Mouse (Mus musculus) MEL (cell line): ENCODE results near the gene Nsd2. TPM values are rescaled to one million over a fixed set of nuclear protein-coding genes. Genes with fewer than 3 reads are reported as not detected.

Experiments used
- DNase-seq: peaks from one replicate; pipeline ENCODE4 v3.0.0; 2011; ENCODE audit warnings: low read depth, low spot score
- H3K27ac ChIP-seq: 2 replicates; pipeline ENCODE4 v1.5.1; 2012; ENCODE audit warnings: low read depth, mild to moderate bottlenecking, control low read depth, low read length, moderate library complexity; ENCODE audit not compliant: control insufficient read depth
- H3K27me3 ChIP-seq, 2 experiments: fragments of 150-350 bp in 1 of 2; sonication (generic) in 1 of 2; 2 replicates each; pipeline ENCODE4 v1.6.1; 2012; ENCODE audit warnings: low read length in 2 of 2, mild to moderate bottlenecking in 2 of 2, improper control_type of control experiment in 1 of 2, moderate library complexity in 1 of 2; ENCODE audit not compliant: insufficient read depth in 2 of 2, control insufficient read depth in 1 of 2
- H3K36me3 ChIP-seq, 2 experiments: 2 replicates each; pipeline ENCODE4 v1.6.1; 2012 to 2014; ENCODE audit warnings: low read length in 2 of 2, improper control_type of control experiment in 1 of 2, inconsistent platforms in 1 of 2, mild to moderate bottlenecking in 1 of 2; ENCODE audit not compliant: insufficient read depth in 2 of 2, control insufficient read depth in 1 of 2
- H3K4me1 ChIP-seq, 2 experiments: fragments of 150-350 bp in 1 of 2; sonication (generic) in 1 of 2; 2 replicates each; pipeline ENCODE4 v1.6.1; 2012; ENCODE audit warnings: low read length in 2 of 2, improper control_type of control experiment in 1 of 2, mild to moderate bottlenecking in 1 of 2; ENCODE audit not compliant: insufficient read depth in 2 of 2, control insufficient read depth in 1 of 2
- H3K4me3 ChIP-seq, 2 experiments: fragments of 150-350 bp in 1 of 2; sonication (generic) in 1 of 2; 2 replicates each; pipeline ENCODE4 v1.5.1; 2012; ENCODE audit warnings: low read depth in 2 of 2, low read length in 2 of 2, mild to moderate bottlenecking in 2 of 2, moderate library complexity in 2 of 2, control low read depth in 1 of 2, improper control_type of control experiment in 1 of 2; ENCODE audit not compliant: control insufficient read depth in 1 of 2, insufficient read depth in 1 of 2
- H3K79me2 ChIP-seq: 2 replicates; pipeline ENCODE4 v1.6.1; 2012; ENCODE audit warnings: mild to moderate bottlenecking, low read length, moderate library complexity; ENCODE audit not compliant: control insufficient read depth, poor library complexity, insufficient read depth
- H3K9ac ChIP-seq: 2 replicates; pipeline ENCODE4 v1.6.1; 2012; ENCODE audit warnings: low read depth, mild to moderate bottlenecking, control low read depth, low read length, moderate library complexity; ENCODE audit not compliant: control insufficient read depth, poor library complexity, severe bottlenecking
- H3K9me3 ChIP-seq: fragments of 150-350 bp; sonication (generic); replicated peaks from 2 replicates; pipeline ENCODE4 v1.6.1; 2012; ENCODE audit warnings: mild to moderate bottlenecking, low read length, improper control_type of control experiment, moderate library complexity; ENCODE audit not compliant: insufficient read depth
- BHLHE40 ChIP-seq: IDR thresholded peaks from 2 replicates; pipeline ENCODE4 v1.6.1; 2012; ENCODE audit warnings: low read depth, mild to moderate bottlenecking, inconsistent platforms, low read length, improper control_type of control experiment, borderline replicate concordance
- CTCF ChIP-seq, 3 experiments: IDR thresholded peaks in 2 of 3; conservative IDR thresholded peaks in 1 of 3; 2 replicates each; pipeline ENCODE4 v1.5.1; 2011 to 2012; ENCODE audit warnings: low read length in 3 of 3, low read depth in 2 of 3, mild to moderate bottlenecking in 2 of 3, improper control_type of control experiment in 1 of 3, inconsistent platforms in 1 of 3, mixed read lengths in 1 of 3, moderate library complexity in 1 of 3; ENCODE audit not compliant: control insufficient read depth in 1 of 3, insufficient read depth in 1 of 3, poor library complexity in 1 of 3, severe bottlenecking in 1 of 3
- ELF1 ChIP-seq: IDR thresholded peaks from 2 replicates; pipeline ENCODE4 v1.6.1; 2014; ENCODE audit warnings: low read depth, mild to moderate bottlenecking, inconsistent platforms, low read length, improper control_type of control experiment, moderate library complexity
- JUND ChIP-seq: IDR thresholded peaks from 2 replicates; pipeline ENCODE4 v1.6.1; 2011; ENCODE audit warnings: low read depth, mild to moderate bottlenecking, improper control_type of control experiment, low read length
- MAZ ChIP-seq: IDR thresholded peaks from 2 replicates; pipeline ENCODE4 v1.6.1; 2012; ENCODE audit warnings: low read depth, mild to moderate bottlenecking, inconsistent platforms, low read length, improper control_type of control experiment
- MEF2A ChIP-seq: IDR thresholded peaks from 2 replicates; pipeline ENCODE4 v1.6.1; 2014; ENCODE audit warnings: low read depth, mild to moderate bottlenecking, inconsistent platforms, low read length, improper control_type of control experiment; ENCODE audit not compliant: poor library complexity, insufficient replicate concordance, severe bottlenecking; ENCODE audit errors: extremely low read depth
- MXI1 ChIP-seq: IDR thresholded peaks from 2 replicates; pipeline ENCODE4 v1.6.1; 2011; ENCODE audit warnings: mild to moderate bottlenecking, low read depth, low read length, improper control_type of control experiment
- MYB ChIP-seq: IDR thresholded peaks from 2 replicates; pipeline ENCODE4 v1.6.1; 2011; ENCODE audit warnings: mild to moderate bottlenecking, low read depth, low read length, improper control_type of control experiment
- NELFE ChIP-seq: IDR thresholded peaks from 2 replicates; pipeline ENCODE4 v1.6.1; 2011; ENCODE audit warnings: low read depth, low read length, improper control_type of control experiment
- NRF1 ChIP-seq: IDR thresholded peaks from 2 replicates; pipeline ENCODE4 v1.6.1; 2014; ENCODE audit warnings: low read depth, mild to moderate bottlenecking, inconsistent platforms, low read length, improper control_type of control experiment, moderate library complexity; ENCODE audit not compliant: poor library complexity, insufficient read depth, severe bottlenecking
- POLR2A ChIP-seq, 2 experiments: IDR thresholded peaks; 2 replicates each; pipeline ENCODE4 v1.6.1; 2011 to 2012; ENCODE audit warnings: low read length in 2 of 2, mild to moderate bottlenecking in 2 of 2, control low read depth in 1 of 2, improper control_type of control experiment in 1 of 2, low read depth in 1 of 2, moderate library complexity in 1 of 2; ENCODE audit not compliant: control insufficient read depth in 1 of 2, insufficient read depth in 1 of 2, poor library complexity in 1 of 2
- POLR2AphosphoS2 ChIP-seq: IDR thresholded peaks from 2 replicates; pipeline ENCODE4 v1.6.1; 2011; ENCODE audit warnings: low read length, improper control_type of control experiment
- POLR2AphosphoS5 ChIP-seq: IDR thresholded peaks from 2 replicates; pipeline ENCODE4 v1.6.1; 2012; ENCODE audit warnings: low read depth, borderline replicate concordance, mild to moderate bottlenecking, inconsistent platforms, low read length, moderate library complexity, mixed read lengths
- SMC3 ChIP-seq: IDR thresholded peaks from 2 replicates; pipeline ENCODE4 v1.6.1; 2011; ENCODE audit warnings: low read depth, low read length, improper control_type of control experiment
- TAL1 ChIP-seq: IDR thresholded peaks from 2 replicates; pipeline ENCODE4 v1.6.1; 2012; ENCODE audit warnings: mild to moderate bottlenecking, inconsistent platforms, low read length, moderate library complexity, mixed read lengths
- TBP ChIP-seq: IDR thresholded peaks from 2 replicates; pipeline ENCODE4 v1.8.0; 2011; ENCODE audit warnings: low read depth, low read length, improper control_type of control experiment
- ZMIZ1 ChIP-seq: IDR thresholded peaks from 2 replicates; pipeline ENCODE4 v1.6.1; 2012; ENCODE audit warnings: low read depth, mild to moderate bottlenecking, inconsistent platforms, low read length, improper control_type of control experiment, moderate library complexity
- polyA plus RNA-seq, 2 experiments: library from polyadenylated mRNA; stranded (reverse) in 1 of 2; unstranded in 1 of 2; fragments of >175 nt in 1 of 2; fragments of >200 nt in 1 of 2; gene quantifications; 2 replicates each; pipeline versions ENCODE4 v1.2.1 to v1.2.4; 2012; ENCODE audit warnings: low replicate concordance in 2 of 2, low read depth in 1 of 2; ENCODE audit not compliant: insufficient read length in 2 of 2, insufficient read depth in 1 of 2, missing spikeins in 1 of 2
- total RNA-seq: library from RNA; depleted of rRNA; stranded (reverse); fragments of 300-350 nt; gene quantifications from 2 replicates; pipeline ENCODE4 v1.2.3, GENCODE M21; 2012

Gene Nsd2
- total and polyA plus RNA-seq, 3 experiments = 82.5 to 233 (median 116) TPM

GRCm38 (mm10) chr5:33782999-33783390 lies 37.5 kb upstream of the Nsd2 start:
- no peak overlapping the region for H3K27ac ChIP-seq
- TF ChIP-seq SMC3 (no peak), POLR2A (IDR thresholded peaks at IDR 0.05; ENCODE audit: control insufficient read depth in 1 of 2, insufficient read depth in 1 of 2, low read depth in 1 of 2, low read length in 2 of 2, poor library complexity in 1 of 2) (no peak), MAZ (no peak), ELF1 (no peak), BHLHE40 (no peak), NRF1 (no peak), TAL1 (no peak)
- H3K4me3 ChIP-seq = peak overlapping the region; percentile 75 to 85
- 0 out of 4 replicates have a peak, but pooled peaks cover 0 to 2% of the 10 kb centered on the region in 2 experiments for H3K27me3 ChIP-seq
- no peak for DNase-seq
- no peaks in the 10 kb centered on the region for H3K9me3 ChIP-seq
- peaks cover 19% of the 10 kb centered on the region for H3K79me2 ChIP-seq
- H3K36me3 ChIP-seq = peaks cover 0 to 14% of the 10 kb centered on the region in 2 experiments; a peak in 2 of 4 replicates
- peak overlapping the region; percentile 59 for H3K9ac ChIP-seq
- H3K4me1 ChIP-seq = peaks cover 3 to 19% of the 10 kb centered on the region in 2 experiments

- H3K4me3 ChIP-seq = no peak overlapping the region
- H3K36me3 ChIP-seq = no peaks in the 10 kb centered on the region
- H3K27me3 ChIP-seq = peaks cover 13 to 14% of the 10 kb centered on the region in 2 experiments
- no peak overlapping the region for H3K9ac ChIP-seq
- H3K4me1 ChIP-seq = no peaks in the 10 kb centered on the region
- H3K9me3 ChIP-seq = no peaks in the 10 kb centered on the region
- TF ChIP-seq JUND (no peak), MYB (no peak), POLR2AphosphoS2 (no peak), POLR2AphosphoS5 (no peak), TAL1 (no peak), ELF1 (no peak), TBP (no peak), ZMIZ1 (no peak), MEF2A (no peak), NELFE (no peak), MXI1 (no peak), NRF1 (no peak), CTCF (IDR thresholded peaks at IDR 0.05 in 2 of 3, conservative IDR thresholded peaks at IDR 0.05 in 1 of 3; ENCODE audit: control insufficient read depth in 1 of 3, insufficient read depth in 1 of 3, low read depth in 2 of 3, low read length in 3 of 3, poor library complexity in 1 of 3, severe bottlenecking in 1 of 3) (no peak)
- DNase-seq = no peak
- H3K27ac ChIP-seq = no peak overlapping the region
- H3K79me2 ChIP-seq = no peaks in the 10 kb centered on the region
Observed at GRCm38 (mm10) chr5:33791912-33792643, 28.4 kb upstream of the Nsd2 start.
